Mouse (Mus musculus) brain, embryonic 14.5 days (tissue): ENCODE measurements around the gene Iqck.

Source experiments
- CTCF ChIP-seq: fragments of 200-500 bp; IDR thresholded peaks from 2 replicates; pipeline ENCODE4 v1.5.1; 2012; ENCODE audit warnings: inconsistent platforms, mild to moderate bottlenecking, moderate library complexity, borderline replicate concordance; ENCODE audit not compliant: insufficient read depth, insufficient read length; ENCODE audit errors: extremely low read depth
- POLR2A ChIP-seq: fragments of 200-500 bp; IDR thresholded peaks from 2 replicates; pipeline ENCODE4 v1.6.1; 2012; ENCODE audit warnings: mild to moderate bottlenecking, inconsistent platforms, borderline replicate concordance; ENCODE audit not compliant: poor library complexity, insufficient read depth, insufficient read length, severe bottlenecking; ENCODE audit errors: extremely low read depth

DNA sequence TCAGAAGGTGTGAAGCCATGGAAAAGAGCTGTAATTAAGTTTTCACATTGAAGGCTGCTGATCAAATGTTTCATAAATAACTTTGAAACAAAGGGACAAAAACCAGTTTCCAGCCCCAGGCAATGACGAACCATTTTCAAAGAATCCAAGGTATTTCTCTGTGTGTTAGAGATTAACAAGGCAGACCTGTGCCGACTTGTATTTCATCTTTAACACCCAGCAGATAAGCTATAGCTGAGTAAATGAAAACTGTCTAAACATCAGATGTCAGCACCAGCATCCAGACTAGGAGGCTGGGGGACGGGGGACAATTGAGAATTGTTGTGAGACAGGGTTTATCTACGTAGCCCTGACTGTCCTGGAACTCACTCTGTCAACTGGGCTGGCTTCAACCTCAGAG is 28.4 kb downstream of the Iqck start:
- TF ChIP-seq CTCF = no peak
- TF ChIP-seq POLR2A = no peak
